Mouse (Mus musculus): ENCODE results near the gene Smarca4.
A peak's percentile ranks its signal among the peaks of the same experiment; 100 is the strongest.

Smarca4 gene

GRCm38 (mm10) chr9:21601722-21602399, 14.1 kb upstream of the Smarca4 start:
- peak; percentile 71 for DNase-seq (ENCODE audit: low spot score)

GRCm38 (mm10) chr9:21604119-21604518, 11.8 kb upstream of the Smarca4 start:
- DNase-seq (ENCODE audit: low spot score), result no peak

GRCm38 (mm10) chr9:21605865-21606264, 10.1 kb upstream of the Smarca4 start:
- no peak for DNase-seq (ENCODE audit: low spot score)

GRCm38 (mm10) chr9:21606648-21607047, 9.3 kb upstream of the Smarca4 start:
- DNase-seq (ENCODE audit: low spot score), result no peak

GRCm38 (mm10) chr9:21609861-21610260, 6.1 kb upstream of the Smarca4 start:
- peak; percentile 87 for DNase-seq (ENCODE audit: low spot score)

GRCm38 (mm10) chr9:21614864-21615616, 929 bp upstream of the Smarca4 start:
- DNase-seq (ENCODE audit: low spot score), result no peak

GRCm38 (mm10) chr9:21616232-21616781, 338 bp downstream of the Smarca4 start:
- no peak for DNase-seq (ENCODE audit: low spot score)

GRCm38 (mm10) chr9:21617066-21617465, 1.1 kb downstream of the Smarca4 start:
- no peak for DNase-seq (ENCODE audit: low spot score)

- DNase-seq (ENCODE audit: low spot score), result no peak
Observed at GRCm38 (mm10) chr9:21620229-21620628, 4.3 kb downstream of the Smarca4 start.

- DNase-seq (ENCODE audit: low spot score), result no peak
Observed at GRCm38 (mm10) chr9:21622676-21623075, 6.7 kb downstream of the Smarca4 start.

GRCm38 (mm10) chr9:21625342-21626339, 9.7 kb downstream of the Smarca4 start:
- no peak for DNase-seq (ENCODE audit: low spot score)

- DNase-seq (ENCODE audit: low spot score), result peak; percentile 39
Observed at GRCm38 (mm10) chr9:21626571-21626970, 10.6 kb downstream of the Smarca4 start.

GRCm38 (mm10) chr9:21627145-21627795, 11.3 kb downstream of the Smarca4 start:
- DNase-seq (ENCODE audit: low spot score), result no peak

- DNase-seq (ENCODE audit: low spot score), result peak; percentile 62
Observed at GRCm38 (mm10) chr9:21630673-21631072, 14.7 kb downstream of the Smarca4 start.

- no peak for DNase-seq (ENCODE audit: low spot score)
Observed at GRCm38 (mm10) chr9:21633106-21633505, 17.1 kb downstream of the Smarca4 start.

- no peak for DNase-seq (ENCODE audit: low spot score)
Observed at GRCm38 (mm10) chr9:21635639-21636038, 19.7 kb downstream of the Smarca4 start.

- no peak for DNase-seq (ENCODE audit: low spot score)
Observed at GRCm38 (mm10) chr9:21639031-21639430, 23.1 kb downstream of the Smarca4 start.

- no peak for DNase-seq (ENCODE audit: low spot score)
Observed at GRCm38 (mm10) chr9:21646366-21646765, 30.4 kb downstream of the Smarca4 start.

- no peak for DNase-seq (ENCODE audit: low spot score)
Observed at GRCm38 (mm10) chr9:21647721-21648120, 31.8 kb downstream of the Smarca4 start.

- peak; percentile 6 for DNase-seq (ENCODE audit: low spot score)
Observed at GRCm38 (mm10) chr9:21652263-21652662, 36.3 kb downstream of the Smarca4 start.

GRCm38 (mm10) chr9:21653253-21653652, 37.3 kb downstream of the Smarca4 start:
- no peak for DNase-seq (ENCODE audit: low spot score)
